Mouse (Mus musculus): ENCODE measurements at regions not wholly inside any gene's neighbourhood (a gene's known extent, or its start where the extent isn't known, plus 50 kb on each side); places are given as distances from the start of the nearest gene placed in this dataset.

GRCm38 (mm10) chr17:83276000-83276891, 61.2 kb downstream of the Pkdcc start:
- DNase-seq (ENCODE audit: low spot score): peak; percentile 76

DNA sequence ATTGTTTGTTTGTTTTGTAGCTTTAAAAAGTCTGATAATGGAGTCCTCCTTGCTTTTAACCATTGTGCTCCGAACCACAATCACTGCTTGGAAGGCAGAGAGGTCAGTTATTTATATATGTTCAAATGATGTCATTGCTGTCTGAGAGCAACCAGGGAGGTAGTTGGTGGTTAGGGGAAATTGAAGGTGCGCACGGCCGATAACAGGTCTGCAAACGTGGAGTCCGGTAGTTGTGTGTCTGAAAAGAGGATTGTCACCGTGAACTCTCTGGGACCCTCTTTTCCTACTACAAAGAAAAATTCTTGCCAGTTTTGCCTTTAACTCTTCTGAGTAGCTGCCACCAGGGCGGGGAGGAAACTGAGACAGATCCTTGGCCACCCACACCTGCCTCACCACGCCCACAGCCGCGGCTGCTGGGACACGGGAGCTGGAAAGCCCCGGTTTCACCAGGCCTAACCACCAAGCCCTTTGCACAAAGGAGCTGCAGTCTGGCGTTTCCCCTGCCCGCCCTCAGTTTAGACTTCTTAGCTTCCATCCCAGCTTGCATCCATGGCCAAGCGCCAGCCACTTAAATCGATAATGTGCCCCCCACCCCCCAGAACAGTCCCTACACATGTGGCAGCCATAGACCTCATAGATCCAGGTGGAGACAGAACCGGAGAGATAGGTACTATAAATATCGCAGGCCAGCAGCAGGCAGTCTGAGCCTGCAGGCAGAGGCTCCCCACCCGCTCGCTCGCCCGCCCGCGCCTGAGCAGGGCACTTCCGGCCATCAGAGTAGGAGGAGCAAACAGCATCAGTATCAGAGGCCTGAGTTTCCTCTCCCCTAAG, 62.2 kb downstream of the Pkdcc start:
- peak; percentile 64 for DNase-seq (ENCODE audit: low spot score)

GRCm38 (mm10) chr17:83277948-83278924, 63.1 kb downstream of the Pkdcc start:
- no peak for DNase-seq (ENCODE audit: low spot score)

GRCm38 (mm10) chr17:83283328-83283727, 67.4 kb upstream of the Eml4 start:
- DNase-seq (ENCODE audit: low spot score): no peak

DNA sequence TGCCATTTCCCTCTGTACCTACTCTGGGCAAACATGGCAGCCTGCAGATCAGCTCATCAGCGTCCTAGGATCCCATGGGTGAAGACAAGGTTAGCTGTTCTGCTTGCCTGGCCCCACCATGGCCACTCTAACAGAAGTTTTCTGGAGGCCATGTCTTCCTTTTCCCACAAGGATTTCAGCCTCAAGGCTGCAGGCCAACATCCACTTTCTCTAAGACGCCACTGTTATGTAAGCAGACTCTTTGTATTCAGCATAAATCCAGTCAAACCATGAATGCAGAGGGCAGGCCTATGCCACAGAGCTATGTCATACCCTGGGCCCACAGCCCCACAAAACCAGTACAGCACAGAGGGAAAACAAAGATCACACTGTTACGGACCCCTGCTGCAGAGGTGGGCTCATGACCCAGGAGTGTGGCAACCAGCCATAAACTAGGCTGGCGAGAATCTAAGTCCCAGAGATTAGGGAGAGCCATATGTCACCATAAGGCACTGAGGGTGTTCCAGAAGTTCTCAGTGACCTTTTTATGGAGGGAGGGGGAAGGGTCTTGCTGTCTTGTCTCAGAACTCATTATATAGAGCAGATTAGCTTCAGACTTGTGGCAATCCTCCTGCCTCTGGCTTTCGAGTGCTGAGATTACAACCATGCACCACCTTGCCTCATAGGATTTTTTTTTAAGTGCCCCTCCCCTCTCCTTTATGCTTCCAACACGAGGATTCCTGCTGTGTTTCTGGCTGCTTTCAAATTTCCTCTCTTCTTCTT, 63.2 kb upstream of the Eml4 start:
- no peak for DNase-seq (ENCODE audit: low spot score)

GRCm38 (mm10) chr17:83288143-83288492, 62.6 kb upstream of the Eml4 start:
- DNase-seq (ENCODE audit: low spot score): no peak

GRCm38 (mm10) chr17:83295526-83296238, 55.0 kb upstream of the Eml4 start:
- no peak for DNase-seq (ENCODE audit: low spot score)

DNA sequence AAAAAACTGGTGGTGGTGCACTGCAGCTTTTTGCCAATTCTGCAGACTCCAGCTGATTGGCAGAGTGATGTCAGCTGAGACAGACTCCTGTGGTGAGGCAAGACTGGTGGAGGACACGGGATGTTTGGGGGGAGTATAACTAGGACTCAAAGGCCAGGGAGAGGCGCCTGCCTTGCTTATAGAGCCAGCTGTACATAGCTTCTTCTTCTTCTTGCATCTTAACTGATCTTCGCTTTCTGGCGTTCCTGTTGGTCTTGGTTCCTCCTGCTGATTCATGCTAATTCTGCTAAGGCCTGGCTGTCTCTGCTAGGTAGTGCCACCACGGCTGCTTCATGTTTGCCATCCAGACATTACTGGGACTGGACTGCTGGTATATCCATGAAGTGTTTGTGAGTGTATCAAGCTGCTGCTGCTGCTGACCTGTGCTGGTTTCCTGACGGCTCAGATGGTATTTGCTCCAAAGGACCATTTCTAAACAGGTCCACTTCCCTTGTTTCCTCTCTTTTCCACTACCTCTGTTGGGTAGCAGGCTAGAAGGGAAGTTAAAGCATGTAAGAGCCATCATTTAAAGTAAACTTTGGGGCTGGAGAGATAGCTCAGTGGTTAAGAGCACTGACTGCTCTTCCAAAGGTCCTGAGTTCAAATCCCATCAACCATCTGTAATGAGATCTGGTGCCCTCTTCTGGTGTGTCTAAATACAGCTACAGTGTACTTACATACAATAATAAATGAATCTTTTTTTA, 53.2 kb upstream of the Eml4 start:
- DNase-seq (ENCODE audit: low spot score): no peak
